Mouse (Mus musculus) bone marrow, adult 2 months (tissue): ENCODE results near the gene Slc44a4. TPM values are rescaled to one million over a fixed set of nuclear protein-coding genes. Genes with fewer than 3 reads are reported as not detected.

Experiments used
- H3K27ac ChIP-seq: fragments of 200-500 bp; 2 replicates; pipeline ENCODE4 v1.5.1; 2012; ENCODE audit warnings: low read depth, mild to moderate bottlenecking, control low read depth, inconsistent platforms, low read length; ENCODE audit not compliant: control insufficient read depth, poor library complexity, insufficient read depth
- H3K4me1 ChIP-seq: fragments of 200-500 bp; 2 replicates; pipeline ENCODE4 v1.6.1; 2011; ENCODE audit warnings: low read length; ENCODE audit not compliant: control insufficient read depth, insufficient read depth
- H3K4me3 ChIP-seq: fragments of 200-500 bp; replicated peaks from 2 replicates; pipeline ENCODE3; 2011; ENCODE audit warnings: mild to moderate bottlenecking, low read depth, low read length, control low read depth; ENCODE audit not compliant: control insufficient read depth
- CTCF ChIP-seq: fragments of 200-500 bp; IDR thresholded peaks from 2 replicates; pipeline ENCODE4 v1.5.1; 2011; ENCODE audit warnings: low read length, control low read depth; ENCODE audit not compliant: control insufficient read depth, insufficient read depth
- POLR2A ChIP-seq: fragments of 200-500 bp; IDR thresholded peaks from 2 replicates; pipeline ENCODE4 v1.6.1; 2011; ENCODE audit warnings: low read depth, mild to moderate bottlenecking, control low read depth, low read length, borderline replicate concordance; ENCODE audit not compliant: control insufficient read depth
- WGBS: fragments of 180-500 bp; shearing (Covaris S2); methylation state at CpG from one replicate; pipeline ENCODE4 v1.1.7; 2018; 5-methylcytosine and 5-hydroxymethylcytosine counted together
- polyA plus RNA-seq: library from polyadenylated mRNA; stranded (reverse); fragments of >200 nt; gene quantifications from 2 replicates; pipeline ENCODE4 v1.2.4, GENCODE M21; 2011; ENCODE audit warnings: low replicate concordance; ENCODE audit not compliant: missing spikeins, insufficient read depth, insufficient read length

The Slc44a4 gene
- polyA plus RNA-seq, 1 experiment: 1.3 TPM

DNA sequence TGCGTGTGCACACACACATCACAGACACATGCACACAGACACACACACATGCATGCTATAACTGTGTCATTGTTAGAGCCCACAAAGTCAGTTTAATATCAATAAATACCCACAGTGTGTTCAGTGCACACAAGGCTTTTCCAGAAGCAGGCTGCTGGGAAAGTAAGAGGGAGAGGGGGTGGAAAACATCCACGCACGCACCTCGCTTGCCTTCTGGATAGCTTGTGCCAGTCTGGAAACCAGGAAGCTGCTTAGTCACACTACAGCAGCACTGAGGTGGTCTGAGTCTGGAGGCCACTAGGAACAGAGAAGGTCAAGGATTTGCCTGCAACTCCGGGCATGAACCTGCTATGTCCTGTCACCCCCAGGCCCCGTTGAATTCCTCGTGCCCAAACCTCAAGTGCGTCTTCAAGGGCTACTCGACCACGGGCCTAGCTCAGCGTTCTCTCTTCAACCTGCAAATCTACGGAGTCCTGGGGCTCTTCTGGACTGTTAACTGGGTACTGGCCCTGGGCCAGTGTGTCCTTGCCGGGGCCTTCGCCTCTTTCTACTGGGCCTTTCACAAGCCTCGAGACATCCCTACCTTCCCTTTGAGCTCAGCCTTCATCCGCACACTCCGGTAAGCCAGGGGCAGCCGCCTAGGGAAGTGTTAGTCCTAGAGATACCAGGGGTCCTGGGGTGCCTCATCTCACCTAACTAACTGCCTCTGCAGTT, 13.2 kb downstream of the Slc44a4 start:
- 89% methylated on average over 18 of the region's 18 CpGs for WGBS
- no peak for TF ChIP-seq CTCF
- TF ChIP-seq POLR2A: no peak
- Histone ChIP-seq H3K4me3 (no peak overlapping the region), H3K27ac (no peak overlapping the region), H3K4me1 (no peaks in the 10 kb centered on the region; the same call in 1 of the 2 replicates)

DNA sequence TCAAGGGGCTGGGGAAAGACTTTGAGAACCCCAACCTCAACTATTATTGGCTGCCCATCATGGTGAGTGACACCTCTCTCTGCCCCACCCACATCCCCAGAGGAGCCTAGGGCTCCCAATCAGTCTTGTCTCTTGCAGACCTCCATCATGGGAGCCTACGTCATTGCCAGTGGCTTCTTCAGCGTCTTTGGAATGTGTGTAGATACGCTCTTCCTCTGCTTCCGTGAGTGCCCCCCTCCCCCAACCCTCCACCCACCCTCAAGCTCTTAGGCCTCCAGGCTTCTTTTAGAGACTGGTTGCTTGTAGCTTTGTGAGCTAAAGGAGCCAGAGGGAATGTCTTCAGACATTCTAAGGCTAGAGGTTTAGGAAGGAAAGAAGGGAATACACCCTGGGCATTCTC, 14.6 kb downstream of the Slc44a4 start:
- no peak overlapping the region for H3K4me3 ChIP-seq
- TF ChIP-seq CTCF (no peak), POLR2A (no peak)
- H3K4me1 ChIP-seq: no peaks in the 10 kb centered on the region; the same call in 1 of the 2 replicates
- 85% methylated on average over 4 of the region's 4 CpGs for WGBS
- no peak overlapping the region for H3K27ac ChIP-seq

DNA sequence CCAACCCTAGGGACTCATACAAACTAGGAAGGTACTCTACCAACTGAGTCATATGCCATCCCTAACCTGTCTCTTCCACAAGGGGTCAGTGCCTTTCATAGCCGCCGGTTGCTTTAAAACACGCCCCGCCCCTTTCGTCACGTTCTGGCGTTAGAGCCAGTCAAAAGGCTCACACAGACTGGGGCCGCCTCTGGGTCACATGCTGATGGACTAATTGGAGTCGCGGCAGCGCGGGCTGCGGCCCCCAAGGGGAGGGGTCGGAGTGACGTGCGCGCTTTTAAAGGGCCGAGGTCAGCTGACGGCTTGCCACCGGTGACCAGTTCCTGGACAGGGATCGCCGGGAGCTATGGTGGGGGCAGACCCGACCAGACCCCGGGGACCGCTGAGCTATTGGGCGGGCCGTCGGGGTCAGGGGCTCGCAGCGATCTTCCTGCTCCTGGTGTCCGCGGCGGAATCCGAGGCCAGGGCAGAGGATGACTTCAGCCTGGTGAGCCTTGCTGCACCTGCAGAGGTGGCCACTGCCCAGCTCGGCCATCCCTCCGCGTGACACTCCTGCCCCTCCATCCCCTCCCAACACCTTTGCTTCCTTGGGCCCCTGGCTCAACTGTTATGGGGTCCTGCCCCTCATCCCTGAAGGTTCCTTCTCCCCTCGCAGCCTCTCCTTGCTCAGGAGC, 16.9 kb downstream of the Slc44a4 start, which contains the start of gene Neu1:
TSS of gene Neu1 (plus strand) at position 193 of the 674 bp plus-strand sequence.
- H3K4me1 ChIP-seq: peaks cover 7% of the 10 kb centered on the region; the same call in 1 of the 2 replicates

DNA sequence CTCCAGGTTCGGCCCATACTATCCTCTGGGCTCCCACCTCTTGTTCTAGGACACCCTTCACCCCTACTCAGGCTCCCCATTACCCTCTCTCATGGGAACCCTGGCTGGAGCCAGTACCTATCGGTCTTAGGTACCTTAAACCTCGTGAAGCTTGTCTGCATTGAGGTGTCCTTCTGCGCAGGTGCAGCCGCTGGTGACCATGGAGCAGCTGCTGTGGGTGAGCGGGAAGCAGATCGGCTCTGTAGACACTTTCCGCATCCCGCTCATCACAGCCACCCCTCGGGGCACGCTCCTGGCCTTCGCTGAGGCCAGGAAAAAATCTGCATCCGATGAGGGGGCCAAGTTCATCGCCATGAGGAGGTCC, 17.5 kb downstream of the Slc44a4 start:
- Histone ChIP-seq H3K27ac (peak overlapping the region; percentile 57), H3K4me3 (peak overlapping the region; percentile 89), H3K4me1 (peaks cover 7% of the 10 kb centered on the region; the same call in 1 of the 2 replicates)
- no peak for TF ChIP-seq CTCF
- TF ChIP-seq POLR2A: no peak
- 5% methylated on average over 14 of the region's 14 CpGs for WGBS

More for the DNA sequence above, 16.9 kb downstream of the Slc44a4 start, which contains the start of gene Neu1:
- Histone ChIP-seq H3K27ac (peak within 1 kb of the TSS; percentile 57), H3K4me3 (peak within 1 kb of the TSS; percentile 89)
- peak; percentile 65 for TF ChIP-seq CTCF
- TF ChIP-seq POLR2A: peak; percentile 87
- under 1% methylated on average over 38 of the region's 38 CpGs for WGBS

DNA sequence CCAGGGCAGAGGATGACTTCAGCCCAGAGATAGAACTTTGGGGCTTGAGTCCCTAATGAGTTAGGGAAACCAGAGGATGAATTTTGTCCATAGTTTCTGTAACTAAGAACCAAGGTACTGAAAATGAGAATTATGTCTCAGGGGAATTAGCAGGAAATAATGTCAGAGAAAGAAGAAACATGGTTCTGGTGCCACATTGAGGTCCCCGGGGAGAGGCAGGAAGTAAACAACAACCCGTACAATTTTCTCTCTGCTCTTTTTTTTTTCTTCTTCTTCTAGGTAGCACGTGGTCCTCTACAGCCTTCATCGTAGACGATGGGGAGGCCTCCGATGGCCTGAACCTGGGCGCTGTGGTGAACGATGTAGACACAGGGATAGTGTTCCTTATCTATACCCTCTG, 18.0 kb downstream of the Slc44a4 start:
- Histone ChIP-seq H3K4me3 (peak overlapping the region; percentile 89), H3K4me1 (peaks cover 8% of the 10 kb centered on the region; the same call in 1 of the 2 replicates), H3K27ac (peak overlapping the region; percentile 57)
- 34% methylated on average over 8 of the region's 8 CpGs for WGBS
- no peak for TF ChIP-seq POLR2A
- TF ChIP-seq CTCF: no peak

DNA sequence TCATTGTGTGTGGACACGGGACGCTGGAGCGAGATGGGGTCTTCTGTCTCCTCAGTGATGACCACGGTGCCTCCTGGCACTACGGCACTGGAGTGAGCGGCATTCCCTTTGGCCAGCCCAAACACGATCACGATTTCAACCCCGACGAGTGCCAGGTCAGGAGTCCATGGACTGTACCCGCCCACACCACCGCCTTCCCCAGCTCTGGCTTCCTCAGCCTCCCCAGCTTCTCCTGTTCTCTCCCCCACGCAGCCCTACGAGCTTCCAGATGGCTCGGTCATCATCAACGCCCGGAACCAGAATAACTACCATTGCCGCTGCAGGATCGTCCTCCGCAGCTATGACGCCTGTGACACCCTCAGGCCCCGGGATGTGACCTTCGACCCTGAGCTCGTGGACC, 19.8 kb downstream of the Slc44a4 start:
- 79% methylated on average over 24 of the region's 24 CpGs for WGBS
- Histone ChIP-seq H3K4me1 (peaks cover 10% of the 10 kb centered on the region; the same call in 1 of the 2 replicates), H3K4me3 (no peak overlapping the region), H3K27ac (peak overlapping the region; percentile 83)
- 0 out of 2 replicates have a peak, but pooled peaks have one; percentile 11 for TF ChIP-seq POLR2A
- no peak for TF ChIP-seq CTCF

DNA sequence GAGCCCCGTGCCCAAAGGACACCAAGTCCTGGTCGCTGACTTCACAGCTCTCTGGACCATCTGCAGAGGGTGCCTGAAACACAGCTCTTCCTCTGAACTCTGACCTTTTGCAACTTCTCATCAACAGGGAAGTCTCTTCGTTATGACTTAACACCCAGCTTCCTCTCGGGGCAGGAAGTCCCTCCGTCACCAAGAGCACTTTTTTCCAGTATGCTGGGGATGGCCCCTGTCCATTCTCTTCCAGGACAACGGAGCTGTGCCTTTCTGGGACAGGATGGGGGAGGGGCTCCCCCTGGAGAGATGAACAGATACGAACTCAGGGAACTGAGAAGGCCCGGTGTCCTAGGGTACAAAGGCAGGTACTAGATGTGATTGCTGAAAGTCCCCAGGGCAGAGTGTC, 20.6 kb downstream of the Slc44a4 start:
- peaks cover 11% of the 10 kb centered on the region; the same call in 1 of the 2 replicates for H3K4me1 ChIP-seq
- H3K4me3 ChIP-seq: peak overlapping the region; percentile 5
- peak overlapping the region; percentile 83 for H3K27ac ChIP-seq
- TF ChIP-seq CTCF: no peak
- TF ChIP-seq POLR2A: no peak
- 36% methylated on average over 8 of the region's 8 CpGs for WGBS

DNA sequence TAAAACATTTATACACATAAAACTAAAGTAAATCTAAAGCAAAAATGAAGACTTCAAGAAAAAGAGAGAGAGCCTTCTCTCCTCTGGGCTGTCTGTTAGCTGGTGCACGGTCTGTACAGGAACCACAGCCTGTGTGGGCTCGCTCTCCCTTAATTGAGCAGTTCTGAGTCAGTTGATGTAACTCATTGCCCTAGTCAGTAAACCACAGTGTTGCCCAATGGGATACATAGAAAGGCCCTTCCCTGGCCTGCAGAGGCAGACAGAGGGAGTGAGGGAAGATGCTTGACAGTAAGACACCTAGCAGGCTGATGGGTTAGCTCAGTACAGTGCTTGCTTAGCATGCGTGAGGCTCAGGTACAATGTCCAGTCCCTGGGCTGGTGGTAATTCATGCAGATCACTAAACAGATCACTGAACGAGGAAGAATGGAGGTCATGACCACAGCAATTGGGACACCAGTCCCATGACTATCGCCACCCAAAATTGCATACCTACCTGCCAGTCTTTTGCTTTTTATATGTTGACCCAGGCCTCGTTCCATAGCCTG, 23.8 kb downstream of the Slc44a4 start:
- peaks cover 11% of the 10 kb centered on the region; the same call in 1 of the 2 replicates for H3K4me1 ChIP-seq
- WGBS: 42% methylated on average over 6 of the region's 6 CpGs
- no peak for TF ChIP-seq CTCF
- TF ChIP-seq POLR2A: no peak
- H3K4me3 ChIP-seq: no peak overlapping the region
- peak overlapping the region; percentile 69; the same call in 1 of the 2 replicates for H3K27ac ChIP-seq
